Mouse (Mus musculus): Measurements from ENCODE around the gene Emid1.

DNA sequence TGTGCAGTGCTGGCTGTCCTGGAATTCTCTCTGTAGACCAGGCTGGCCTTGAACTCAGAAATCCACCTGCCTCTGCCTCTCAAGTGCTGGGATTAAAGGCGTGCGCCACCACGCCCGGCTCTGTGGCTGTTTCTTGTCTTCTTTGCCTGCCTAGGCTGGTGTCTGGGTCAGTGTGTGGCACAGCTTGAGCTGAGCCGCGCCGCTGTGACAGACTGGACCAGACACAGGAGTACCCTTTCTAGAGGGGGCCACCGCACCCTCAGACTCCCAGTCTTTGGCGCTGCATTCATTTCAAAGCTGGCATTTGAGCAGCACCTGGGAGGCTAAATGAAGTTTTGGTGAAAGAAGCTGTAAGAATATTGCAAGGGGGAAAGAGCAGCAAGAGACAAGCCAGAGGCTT, 93.3 kb downstream of the Emid1 start:
- TF ChIP-seq GATA1 (IDR thresholded peaks at IDR 0.05; ENCODE audit: low read length) (no peak), TAL1 (IDR thresholded peaks at IDR 0.05; ENCODE audit: low read length) (no peak)
